Mouse (Mus musculus) brain, embryonic 14.5 days (tissue): Measurements from ENCODE around the gene Slc17a9.

ENCODE experiments used
- CTCF ChIP-seq: fragments of 200-500 bp; IDR thresholded peaks from 2 replicates; pipeline ENCODE4 v1.5.1; 2012; ENCODE audit warnings: inconsistent platforms, mild to moderate bottlenecking, moderate library complexity, borderline replicate concordance; ENCODE audit not compliant: insufficient read depth, insufficient read length; ENCODE audit errors: extremely low read depth
- POLR2A ChIP-seq: fragments of 200-500 bp; IDR thresholded peaks from 2 replicates; pipeline ENCODE4 v1.6.1; 2012; ENCODE audit warnings: mild to moderate bottlenecking, inconsistent platforms, borderline replicate concordance; ENCODE audit not compliant: poor library complexity, insufficient read depth, insufficient read length, severe bottlenecking; ENCODE audit errors: extremely low read depth

DNA sequence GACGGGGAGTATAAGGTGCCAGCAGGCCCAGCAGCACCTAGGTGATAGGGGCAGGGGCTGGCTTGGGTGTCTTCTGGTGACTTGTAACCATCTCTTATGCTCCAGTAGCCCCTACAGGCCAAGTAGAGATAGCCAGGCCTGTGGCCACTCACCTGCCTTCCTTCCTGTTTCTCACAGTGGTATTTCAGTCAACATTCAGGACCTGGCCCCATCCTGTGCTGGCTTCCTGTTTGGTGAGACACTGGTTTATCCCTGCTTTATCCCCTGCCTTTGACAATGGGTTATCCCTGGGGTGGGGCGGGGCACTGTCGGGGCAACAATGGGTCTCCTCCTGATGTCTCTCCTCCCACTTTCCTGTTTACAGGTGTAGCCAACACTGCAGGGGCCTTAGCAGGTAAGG is 15.3 kb downstream of the Slc17a9 start:
- TF ChIP-seq CTCF (no peak), POLR2A (no peak)
